Mouse (Mus musculus): ENCODE measurements around the gene Pkd1.

DNA sequence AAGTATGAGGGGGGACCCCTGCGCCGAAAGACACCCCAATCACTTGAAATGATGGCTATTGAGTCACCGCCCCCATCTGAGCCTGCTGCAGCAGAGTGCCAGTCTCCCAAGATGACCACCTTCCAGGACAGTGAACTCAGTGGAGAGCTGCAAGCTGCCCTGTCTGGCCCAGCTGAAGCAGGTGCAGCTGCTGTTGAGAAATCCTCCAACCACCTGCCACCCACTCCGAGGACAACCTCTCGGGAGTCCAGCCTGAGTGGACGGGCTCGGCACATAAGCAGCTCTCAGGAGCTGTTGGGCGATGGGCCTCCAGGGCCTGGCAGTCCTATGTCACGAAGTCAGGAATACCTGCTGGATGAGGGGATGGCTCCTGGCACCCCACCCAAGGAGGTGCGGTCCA is 45.5 kb upstream of the Pkd1 start:
- TF ChIP-seq CTCF (IDR thresholded peaks at IDR 0.05; ENCODE audit: low read depth) (no peak), EP300 (IDR thresholded peaks at IDR 0.05; ENCODE audit: low read depth) (no peak)

All from heart, postnatal 0 days (tissue).